Mouse (Mus musculus): Measurements from ENCODE around the gene Cntfr.

Gene Cntfr

DNA sequence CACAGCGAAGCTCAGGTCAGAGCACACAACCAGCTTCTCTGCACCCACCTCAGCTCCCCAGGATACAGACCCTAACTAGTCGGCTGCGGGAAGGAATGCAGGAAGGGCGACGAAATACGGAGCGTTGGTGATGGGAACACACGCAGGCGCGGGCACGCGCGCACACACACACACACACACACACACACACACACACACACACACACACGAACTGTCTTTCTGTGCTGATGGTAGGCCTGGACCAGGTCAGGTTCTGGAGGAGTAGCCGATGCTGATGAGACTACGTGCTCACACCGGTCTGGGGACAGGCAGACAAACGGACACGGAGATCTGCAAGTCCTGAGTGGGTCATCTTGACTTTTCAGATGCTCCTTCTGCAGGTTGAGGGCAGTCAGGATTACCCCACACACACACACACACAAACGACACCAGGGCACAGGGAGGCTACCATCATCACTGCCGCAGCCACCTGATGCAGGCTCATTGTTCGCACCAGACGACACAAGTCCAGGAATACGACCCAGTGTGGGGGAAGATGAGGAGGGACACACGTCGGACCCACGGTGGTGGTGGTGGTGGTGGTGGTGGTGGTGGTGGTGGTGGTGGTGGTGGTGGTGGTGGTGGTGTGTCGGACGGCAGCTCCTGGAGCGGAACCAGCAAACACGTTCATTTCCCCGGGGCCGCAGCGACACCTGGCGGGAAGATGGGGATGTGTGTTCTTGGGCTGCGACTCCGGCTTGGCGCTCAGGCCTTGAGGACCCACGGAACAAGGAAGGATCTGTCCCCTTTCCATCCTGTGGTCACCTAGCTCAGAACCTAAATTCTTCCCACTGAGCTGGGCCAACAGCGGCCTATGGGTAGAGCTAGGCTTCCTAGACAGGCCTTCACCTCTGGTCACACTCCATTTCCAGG is at the start of gene Cntfr:
Cntfr (minus strand) TSS at position 160 of the 912 bp plus-strand sequence.
- peak; percentile 82 for DNase-seq (ENCODE audit: extremely low spot score, low spot score)

GRCm38 (mm10) chr4:41745021-41745420 is 48.1 kb upstream of the Cntfr start:
- no peak for DNase-seq (ENCODE audit: extremely low spot score, low spot score)

DNA sequence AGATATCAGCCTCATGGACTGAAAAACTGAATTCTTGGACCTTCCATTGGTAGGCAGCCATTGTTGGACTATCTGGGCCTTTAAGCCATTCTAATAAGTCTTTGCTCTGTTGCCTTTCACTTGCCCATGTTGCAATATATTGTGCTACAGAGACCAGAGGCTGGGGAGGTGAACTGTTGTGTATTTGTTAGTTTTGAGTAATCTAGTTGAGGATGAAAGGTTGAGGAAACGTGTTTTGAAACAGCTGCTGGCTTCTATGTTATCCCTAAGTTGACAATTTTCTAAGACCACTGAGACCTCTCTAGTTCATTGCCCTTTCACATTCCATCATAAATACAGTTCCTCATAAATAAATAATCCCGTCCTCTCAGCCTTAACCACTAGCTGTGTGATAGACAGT is 47.2 kb upstream of the Cntfr start:
- DNase-seq (ENCODE audit: extremely low spot score, low spot score), result no peak

- peak; percentile 93 for DNase-seq (ENCODE audit: extremely low spot score, low spot score)
Observed at GRCm38 (mm10) chr4:41741158-41741560, 44.3 kb upstream of the Cntfr start.

DNA sequence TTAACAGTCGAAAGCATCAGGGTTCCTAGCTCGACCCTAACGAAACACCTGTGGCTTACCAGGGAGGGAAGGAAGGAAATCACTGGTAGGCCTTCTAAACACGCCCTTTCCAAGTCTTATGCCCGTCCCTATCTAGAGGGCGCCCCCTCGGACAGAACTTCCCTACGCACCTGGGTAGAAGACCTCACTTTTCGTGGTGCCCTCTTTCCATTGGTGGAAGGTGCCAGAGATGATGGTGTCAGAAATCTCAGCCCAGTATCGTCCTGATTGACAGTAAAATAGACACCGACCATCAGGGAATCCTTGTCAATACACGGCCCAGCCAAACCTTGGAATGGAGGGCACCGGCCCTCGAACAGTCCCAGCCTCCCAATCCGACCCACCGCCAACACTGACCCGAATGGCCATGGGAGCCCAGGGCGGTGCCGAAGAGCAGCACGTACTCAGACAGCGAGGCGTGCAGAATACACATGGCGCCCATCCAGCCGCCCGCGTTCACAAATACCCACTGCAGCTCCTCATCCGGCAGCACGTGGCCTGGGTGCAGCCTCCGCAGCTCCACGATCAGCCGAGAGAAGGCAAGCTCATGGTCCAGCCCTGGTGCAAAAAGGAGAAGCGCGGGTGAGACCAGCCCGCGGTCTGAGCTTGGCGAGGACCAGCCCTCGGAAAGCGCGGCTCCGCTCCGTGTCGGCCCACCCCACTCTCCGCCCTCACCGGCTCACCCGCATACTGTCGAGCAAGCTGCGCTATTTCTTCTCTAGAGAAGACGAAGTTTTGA is 43.7 kb upstream of the Cntfr start:
- no peak for DNase-seq (ENCODE audit: extremely low spot score, low spot score)

- DNase-seq (ENCODE audit: extremely low spot score, low spot score), result no peak
Observed at GRCm38 (mm10) chr4:41739260-41739659, 42.4 kb upstream of the Cntfr start.

DNA sequence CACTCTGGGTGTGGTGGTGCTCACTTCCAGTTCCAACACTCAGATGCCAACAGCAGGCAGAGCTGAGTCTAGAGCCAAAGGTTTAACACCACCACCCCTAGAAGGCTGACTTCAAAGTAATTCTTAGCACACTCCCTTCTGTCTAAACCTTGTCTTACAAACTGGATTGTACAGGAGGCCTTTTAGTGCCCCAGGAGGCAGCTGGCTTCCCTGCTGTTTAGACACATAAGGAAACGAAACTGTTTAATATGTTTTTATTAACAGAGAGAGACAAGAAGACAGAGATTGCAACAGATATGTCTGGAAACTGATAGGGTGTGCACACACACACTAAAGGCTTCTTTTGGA is 41.3 kb upstream of the Cntfr start:
- DNase-seq (ENCODE audit: extremely low spot score, low spot score), result no peak

- peak; percentile 62 for DNase-seq (ENCODE audit: extremely low spot score, low spot score)
Observed at GRCm38 (mm10) chr4:41737602-41738255, 40.8 kb upstream of the Cntfr start.

DNA sequence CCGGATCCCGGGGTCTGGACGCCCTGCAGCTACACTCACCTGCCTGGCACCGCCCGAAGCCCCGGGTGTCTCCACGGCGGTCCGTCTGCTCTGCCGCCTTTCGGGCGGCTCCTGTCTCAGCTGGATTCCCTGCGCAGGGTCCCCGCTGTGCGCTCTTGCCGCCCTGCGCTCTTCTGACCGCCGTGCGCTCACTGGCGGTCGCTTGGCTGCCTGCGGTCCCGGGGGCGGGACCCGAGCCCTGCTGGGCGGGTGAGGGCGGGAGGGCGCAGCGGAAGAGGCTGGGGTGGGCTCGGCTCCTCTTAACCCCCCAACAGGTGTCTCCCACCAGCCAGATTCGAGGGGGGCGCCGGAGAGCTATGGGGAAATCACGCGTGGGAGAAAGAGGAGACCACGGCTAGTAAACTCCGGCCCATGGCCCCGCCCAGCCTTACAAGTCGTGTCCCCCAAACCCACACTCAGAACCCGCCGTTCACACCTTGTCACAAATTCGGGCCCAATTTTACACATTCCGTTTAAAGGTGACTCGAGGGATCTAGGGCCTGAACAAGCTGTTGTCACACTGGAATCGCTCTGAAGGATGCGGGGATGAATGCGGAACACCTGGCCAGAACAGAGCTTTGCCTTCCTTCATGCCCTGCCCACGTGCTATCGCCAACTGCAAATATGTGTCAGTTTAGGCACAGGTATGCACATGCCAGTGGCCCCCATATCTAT is 34.3 kb upstream of the Cntfr start, which contains the start of gene Arid3c:
Arid3c (minus strand) TSS at position 91 of the 714 bp plus-strand sequence.
- DNase-seq (ENCODE audit: extremely low spot score, low spot score), result peak; percentile 48

- DNase-seq (ENCODE audit: extremely low spot score, low spot score), result no peak
Observed at GRCm38 (mm10) chr4:41726826-41727621, 30.1 kb upstream of the Cntfr start.

DNA sequence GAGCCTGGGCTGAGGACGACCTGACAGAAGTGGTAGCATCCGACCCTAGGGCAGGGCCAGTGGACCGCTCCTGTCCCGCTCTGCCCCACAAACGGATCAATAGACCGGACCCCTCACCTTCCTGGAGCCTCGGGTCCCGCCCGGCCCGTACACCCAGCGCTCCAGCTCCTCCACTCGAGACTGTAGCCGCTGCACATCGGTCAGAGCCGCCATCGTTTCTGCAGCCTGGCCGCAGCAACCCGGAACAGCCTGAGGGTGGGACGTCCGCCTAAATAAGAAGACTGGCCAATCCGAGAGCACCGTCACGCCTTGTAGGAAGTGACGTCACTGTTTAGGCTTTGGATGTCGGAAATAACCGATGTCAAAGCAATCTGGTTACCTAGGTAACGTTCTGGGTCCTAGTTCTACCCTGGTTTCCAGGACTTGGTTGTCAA is 26.0 kb upstream of the Cntfr start, which contains the start of gene Dctn3:
Dctn3 (minus strand) TSS at position 253 of the 434 bp plus-strand sequence.
- peak; percentile 83 for DNase-seq (ENCODE audit: extremely low spot score, low spot score)

DNA sequence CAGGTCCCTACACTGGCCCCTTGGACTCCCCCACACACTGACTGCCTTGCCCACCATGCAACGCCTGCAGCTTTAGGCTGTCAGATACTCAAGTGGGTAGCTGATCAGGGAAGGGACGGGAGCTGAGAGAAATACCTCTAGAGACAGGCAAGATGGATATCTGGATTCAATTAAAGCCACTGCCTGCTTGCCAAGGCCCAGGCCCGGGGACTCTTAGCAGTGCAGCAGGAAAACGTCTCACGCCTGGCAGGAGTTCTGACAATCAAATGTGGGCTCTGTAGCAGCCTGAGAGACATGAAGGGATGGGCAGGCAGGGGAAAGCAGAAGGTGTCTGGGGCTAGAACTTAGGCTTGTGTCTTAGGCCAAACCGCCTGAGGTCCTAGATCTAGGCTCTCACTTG is 19.9 kb upstream of the Cntfr start:
- no peak for DNase-seq (ENCODE audit: extremely low spot score, low spot score)

- DNase-seq (ENCODE audit: extremely low spot score, low spot score), result no peak
Observed at GRCm38 (mm10) chr4:41715596-41715995, 18.7 kb upstream of the Cntfr start.

- DNase-seq (ENCODE audit: extremely low spot score, low spot score), result no peak
Observed at GRCm38 (mm10) chr4:41715082-41715481, 18.2 kb upstream of the Cntfr start.

DNA sequence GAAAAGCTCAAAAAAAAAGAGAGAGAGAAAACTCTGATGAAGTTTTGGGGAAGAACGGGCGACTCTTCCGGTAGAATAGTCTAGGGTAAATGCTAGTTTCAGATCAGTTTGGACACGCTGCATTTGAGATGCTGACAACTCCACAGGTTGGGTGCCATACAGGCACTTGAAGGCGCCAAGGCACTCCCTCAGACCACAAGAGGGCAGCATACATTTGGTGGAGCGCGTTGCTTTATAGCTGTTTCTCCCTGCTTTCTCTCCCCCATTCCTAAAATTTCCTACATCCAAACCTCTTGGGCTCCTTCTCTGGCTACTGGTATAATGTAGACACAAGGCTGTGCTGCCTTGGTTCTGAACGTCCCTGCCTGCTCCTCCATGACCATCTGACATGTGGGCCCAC is 17.4 kb upstream of the Cntfr start:
- no peak for DNase-seq (ENCODE audit: extremely low spot score, low spot score)

- DNase-seq (ENCODE audit: extremely low spot score, low spot score), result peak; percentile 92
Observed at GRCm38 (mm10) chr4:41713197-41714067, 16.5 kb upstream of the Cntfr start, which contains the start of gene Rpp25l. Rpp25l (minus strand) TSS chr4:41713534.

DNA sequence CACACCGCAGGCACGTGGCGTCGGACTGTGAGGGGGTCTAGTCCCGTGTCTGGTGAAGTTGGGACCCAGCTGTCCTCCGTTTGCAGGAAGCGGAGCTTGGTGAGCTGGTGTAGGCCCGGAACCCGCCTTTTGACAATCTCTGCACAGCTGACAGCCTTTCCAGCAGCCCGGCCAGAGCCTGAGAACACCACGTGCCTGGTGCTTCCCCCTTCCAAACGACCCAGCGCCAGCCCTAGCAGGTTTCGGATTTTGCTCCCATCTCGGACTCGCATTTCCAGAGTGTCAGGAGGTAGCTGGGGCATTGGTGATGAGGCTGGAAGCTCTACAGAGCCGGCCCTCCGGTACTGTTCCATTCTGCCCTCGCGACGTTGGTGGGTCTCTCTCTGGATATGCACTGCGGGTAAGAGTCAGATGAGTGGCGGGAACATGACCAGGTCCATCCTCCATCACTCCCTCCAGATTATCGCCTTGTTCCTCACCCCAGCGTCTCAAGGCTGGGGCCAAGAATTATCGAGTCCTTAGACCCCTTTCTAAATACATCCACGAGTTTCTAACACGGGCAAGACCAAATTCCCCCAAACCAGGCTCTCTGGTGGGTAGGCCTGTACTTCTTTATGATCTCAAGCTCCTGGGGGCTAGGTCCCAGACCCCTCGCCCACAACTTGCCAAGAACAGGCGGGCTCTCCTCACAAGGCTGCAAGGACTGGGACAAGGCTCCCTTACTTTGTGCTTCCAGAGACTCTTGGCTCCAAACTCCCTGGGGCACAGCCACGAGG is 15.7 kb upstream of the Cntfr start:
- DNase-seq (ENCODE audit: extremely low spot score, low spot score), result no peak

GRCm38 (mm10) chr4:41711705-41712375 is 15.0 kb upstream of the Cntfr start:
- DNase-seq (ENCODE audit: extremely low spot score, low spot score), result no peak

All from neural tube, embryonic 10.5 days (tissue).